Mouse (Mus musculus) lung, embryonic 16.5 days (tissue): ENCODE measurements around the gene Proser3. TPM values are rescaled to one million over a fixed set of nuclear protein-coding genes. Genes with fewer than 3 reads are reported as not detected.

ENCODE experiments used
- ATAC-seq: fragments of 200-750 bp; cut with Nextera tagmentation; 2 replicates; pipeline ENCODE4 v1.8.0; 2017; ENCODE audit warnings: low read depth, mild to moderate bottlenecking, moderate library complexity
- H3K27ac ChIP-seq: fragments of 300-500 bp; sonication (generic); 2 replicates; pipeline ENCODE4 v1.5.1; 2014; ENCODE audit warnings: mild to moderate bottlenecking, control low read depth, low read length
- H3K27me3 ChIP-seq: fragments of 300-500 bp; sonication (generic); 2 replicates; pipeline ENCODE4 v1.6.1; 2014; ENCODE audit warnings: low read depth, low read length, mixed read lengths; ENCODE audit not compliant: control insufficient read depth, insufficient read depth
- H3K36me3 ChIP-seq: fragments of 300-500 bp; sonication (generic); 2 replicates; pipeline ENCODE4 v1.6.1; 2014; ENCODE audit warnings: low read length; ENCODE audit not compliant: control insufficient read depth, insufficient read depth
- H3K4me1 ChIP-seq: fragments of 300-500 bp; sonication (generic); replicated peaks from 2 replicates; pipeline ENCODE4 v1.6.1; 2014; ENCODE audit warnings: low read length, mixed read lengths; ENCODE audit not compliant: control insufficient read depth, insufficient read depth
- H3K4me2 ChIP-seq: fragments of 300-500 bp; sonication (generic); 2 replicates; pipeline ENCODE4 v1.6.1; 2014; ENCODE audit warnings: low read depth, low read length, control low read depth
- H3K4me3 ChIP-seq: fragments of 300-500 bp; sonication (generic); 2 replicates; pipeline ENCODE4 v1.5.1; 2014; ENCODE audit warnings: mild to moderate bottlenecking, low read length, control low read depth
- H3K9ac ChIP-seq: fragments of 300-500 bp; sonication (generic); 2 replicates; pipeline ENCODE4 v1.6.1; 2014; ENCODE audit warnings: low read length, control low read depth
- H3K9me3 ChIP-seq: fragments of 300-500 bp; sonication (generic); 2 replicates; pipeline ENCODE4 v1.6.1; 2016; ENCODE audit warnings: low read length; ENCODE audit not compliant: control insufficient read depth
- WGBS: fragments of 180-500 bp; shearing (Covaris S2); extraction: QIAGEN DNeasy Blood & Tissue Kit; methylation state at CpG from one replicate; pipeline ENCODE4 v1.1.7; 2014; 5-methylcytosine and 5-hydroxymethylcytosine counted together
- microRNA-seq: library from miRNA; unstranded; fragments of <30 nt; microRNA quantifications from one replicate; pipeline ENCODE4, GENCODE M21; 2016
- polyA plus RNA-seq: library from polyadenylated mRNA; unstranded; fragments of >200 nt; fragmentation: Nextera tagmentation; extraction: Ambion mirVana; gene quantifications from 2 replicates; pipeline ENCODE4 v1.2.1, GENCODE M21; 2015

The Proser3 gene
- polyA plus RNA-seq, 1 experiment from 2014 or later: 12.9 TPM

DNA sequence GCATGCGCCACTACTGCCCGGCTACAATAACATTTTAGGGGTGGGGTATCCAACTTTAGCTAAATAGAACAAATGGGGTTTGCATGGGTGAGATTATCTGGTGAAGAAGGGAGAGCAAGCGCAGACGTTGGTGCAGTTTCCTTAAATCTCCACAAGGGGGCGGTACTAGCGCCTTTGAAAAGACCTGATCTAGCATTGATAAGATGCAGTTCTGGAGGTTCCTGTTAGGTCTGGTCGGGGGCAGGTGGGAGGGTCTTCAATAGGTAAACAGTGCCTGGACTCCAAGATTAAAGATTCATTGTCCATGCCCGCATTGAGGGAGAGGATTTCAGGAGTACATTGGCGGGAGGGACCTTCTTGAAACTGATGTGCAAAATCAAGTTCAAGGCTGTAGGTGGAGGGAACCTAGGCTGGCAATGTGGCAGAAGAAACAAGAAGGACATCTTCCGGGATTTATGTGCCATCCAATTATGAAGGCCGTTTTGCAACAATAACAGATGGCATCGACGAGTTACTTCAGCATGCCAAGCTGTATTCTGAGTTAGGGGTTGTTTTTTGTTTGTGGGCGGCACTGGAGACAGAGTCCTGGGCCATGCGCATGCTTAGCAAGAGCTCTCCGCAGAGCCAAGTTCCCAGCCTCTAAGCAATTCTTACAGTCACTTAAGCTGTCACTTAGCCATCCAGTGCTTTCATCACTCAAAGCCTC lies 61.7 kb downstream of the Proser3 start:
- no peaks in the 10 kb centered on the region for H3K4me1 ChIP-seq
- no peak overlapping the region for H3K9ac ChIP-seq
- H3K27ac ChIP-seq: no peak overlapping the region
- H3K4me2 ChIP-seq: no peak overlapping the region
- H3K4me3 ChIP-seq: no peak overlapping the region
- H3K36me3 ChIP-seq: no peaks in the 10 kb centered on the region
- no peaks in the 10 kb centered on the region for H3K9me3 ChIP-seq
- 34% methylated on average over 16 of the region's 16 CpGs for WGBS
- no peaks in the 10 kb centered on the region for H3K27me3 ChIP-seq
- ATAC-seq: no peak

Small RNAs within 50 kb of the gene (microRNA-seq; reads per million reads assigned to microRNA genes)
- gene Gm38670 (1.8 reads per million), gene Mir3569 (not detected)

Other genes with a start within 250 kb of the Proser3 start
- gene Alkbh6, start 243.6 kb downstream of the Proser3 start, polyA plus RNA-seq: 82.1 and 84.4 TPM in 2 replicates
- 32.5 and 33.6 TPM in 2 replicates for gene Syne4, start 237.5 kb downstream of the Proser3 start, polyA plus RNA-seq
- gene E130208F15Rik, start 230.6 kb downstream of the Proser3 start, polyA plus RNA-seq: 0.38 TPM in 1 of 2 replicates, not detected in the other
- gene Sdhaf1, start 228.4 kb downstream of the Proser3 start, polyA plus RNA-seq: 14.5 and 15.8 TPM in 2 replicates
- 3.5 and 3.9 TPM in 2 replicates for gene Lrfn3, start 189.5 kb downstream of the Proser3 start, polyA plus RNA-seq
- gene Tyrobp, start 138.5 kb downstream of the Proser3 start, polyA plus RNA-seq: 53.5 and 63.9 TPM in 2 replicates
- gene Hcst, start 132.4 kb downstream of the Proser3 start, polyA plus RNA-seq: 2.0 and 2.6 TPM in 2 replicates
- gene Nfkbid, start 130.6 kb downstream of the Proser3 start, polyA plus RNA-seq: 1.9 and 2.0 TPM in 2 replicates
- gene Aplp1, start 106.8 kb downstream of the Proser3 start, polyA plus RNA-seq: 20.4 and 22.3 TPM in 2 replicates
- not detected in 2 replicates for gene Kirrel2, start 94.6 kb downstream of the Proser3 start, polyA plus RNA-seq
- not detected in 2 replicates for gene Nphs1, start 94.0 kb downstream of the Proser3 start, polyA plus RNA-seq
- 0.41 and 2.4 TPM in 2 replicates for gene Prodh2, start 58.7 kb downstream of the Proser3 start, polyA plus RNA-seq
- 7.6 and 7.8 TPM in 2 replicates for gene Arhgap33, start 17.2 kb downstream of the Proser3 start, polyA plus RNA-seq
- 32.0 and 34.0 TPM in 2 replicates for gene Hspb6, start 121 bp downstream of the Proser3 start, polyA plus RNA-seq
- gene Lin37, start 7.5 kb upstream of the Proser3 start, polyA plus RNA-seq: 38.1 and 46.1 TPM in 2 replicates
- 95.5 and 96.3 TPM in 2 replicates for gene U2af1l4, start 11.0 kb upstream of the Proser3 start, polyA plus RNA-seq
- gene Gm49396, start 11.0 kb upstream of the Proser3 start, polyA plus RNA-seq: 14.3 and 18.2 TPM in 2 replicates
- 144 and 146 TPM in 2 replicates for gene Psenen, start 11.3 kb upstream of the Proser3 start, polyA plus RNA-seq
- gene Igflr1, start 13.1 kb upstream of the Proser3 start, polyA plus RNA-seq: 4.2 and 6.4 TPM in 2 replicates
- gene Kmt2b, start 36.4 kb upstream of the Proser3 start, polyA plus RNA-seq: 8.7 and 10.0 TPM in 2 replicates
- 4.5 and 4.6 TPM in 2 replicates for gene Zbtb32, start 46.6 kb upstream of the Proser3 start, polyA plus RNA-seq
- 1.8 and 1.9 TPM in 2 replicates for gene Upk1a, start 60.5 kb upstream of the Proser3 start, polyA plus RNA-seq
- 902 and 945 TPM in 2 replicates for gene Cox6b1, start 73.9 kb upstream of the Proser3 start, polyA plus RNA-seq
- gene Etv2, start 83.6 kb upstream of the Proser3 start, polyA plus RNA-seq: not detected in 2 replicates
- gene Rbm42, start 98.0 kb upstream of the Proser3 start, polyA plus RNA-seq: 106 and 110 TPM in 2 replicates
- gene Haus5, start 112.7 kb upstream of the Proser3 start, polyA plus RNA-seq: 49.6 and 58.2 TPM in 2 replicates
- not detected in 2 replicates for gene Pmis2, start 119.3 kb upstream of the Proser3 start, polyA plus RNA-seq
- 0.75 and 1.4 TPM in 2 replicates for gene 2200002J24Rik, start 146.6 kb upstream of the Proser3 start, polyA plus RNA-seq
- 0.10 and 0.26 TPM in 2 replicates for gene Atp4a, start 159.9 kb upstream of the Proser3 start, polyA plus RNA-seq
- gene Tmem147, start 177.2 kb upstream of the Proser3 start, polyA plus RNA-seq: 148 and 160 TPM in 2 replicates
- 0.45 and 0.58 TPM in 2 replicates for gene Gapdhs, start 191.4 kb upstream of the Proser3 start, polyA plus RNA-seq
- gene Sbsn, start 199.2 kb upstream of the Proser3 start, polyA plus RNA-seq: 1.5 and 2.6 TPM in 2 replicates
- 12.6 and 21.0 TPM in 2 replicates for gene Dmkn, start 211.5 kb upstream of the Proser3 start, polyA plus RNA-seq
- gene Krtdap, start 235.6 kb upstream of the Proser3 start, polyA plus RNA-seq: 3.7 and 18.1 TPM in 2 replicates